Mouse (Mus musculus): Measurements from ENCODE around the gene Nrm. TPM values are rescaled to one million over a fixed set of nuclear protein-coding genes. Genes with fewer than 3 reads are reported as not detected.

Gene Nrm
- total RNA-seq, 1 experiment: 24.7 TPM

DNA sequence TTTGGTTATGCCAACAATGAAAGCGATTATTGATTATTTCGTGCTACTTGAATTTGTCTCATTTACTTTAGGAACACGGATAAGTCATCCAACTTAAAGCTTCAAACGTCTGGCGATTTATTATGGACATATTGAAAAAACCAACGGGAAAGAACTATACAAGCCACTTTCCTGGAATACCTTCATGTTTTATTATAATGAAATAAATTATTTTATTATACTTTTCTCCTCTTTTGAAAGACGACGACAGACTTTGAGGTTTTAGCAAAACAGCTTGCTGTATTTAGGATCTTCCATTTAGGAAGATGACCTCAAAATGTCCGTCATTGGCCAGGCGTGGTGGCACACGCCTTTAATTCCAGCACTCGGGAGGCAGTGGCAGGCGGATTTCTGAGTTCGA lies 20.6 kb upstream of the Nrm start:
- no peak overlapping the region; the same call in 1 of the 2 replicates for H3K9ac ChIP-seq (ENCODE audit: insufficient read depth, low read depth, low read length, poor library complexity, severe bottlenecking)
- TF ChIP-seq MAFK (IDR thresholded peaks at IDR 0.05; ENCODE audit: insufficient read depth, low read depth, low read length) (no peak), CHD2 (IDR thresholded peaks at IDR 0.05; ENCODE audit: low read depth, low read length) (no peak), ZNF384 (IDR thresholded peaks at IDR 0.05; ENCODE audit: low read depth, low read length) (no peak), ZC3H11A (IDR thresholded peaks at IDR 0.05; ENCODE audit: borderline replicate concordance, low read depth, low read length) (no peak), HCFC1 (IDR thresholded peaks at IDR 0.05; ENCODE audit: borderline replicate concordance, insufficient read depth, low read length) (no peak)
- in situ Hi-C loops (cut with MboI; ENCODE audit: low sequenced_read_pairs in 2 of 2, unreplicated experiment in 2 of 2): no loop called here
- H3K36me3 ChIP-seq (ENCODE audit: control insufficient read depth, insufficient read depth, low read length, poor library complexity, severe bottlenecking): peaks cover 18% of the 10 kb centered on the region
- peak overlapping the region; percentile 34; the same call in 1 of the 2 replicates for H3K27ac ChIP-seq (ENCODE audit: insufficient read depth, low read depth, low read length, poor library complexity, severe bottlenecking)
- H3K4me3 ChIP-seq (ENCODE audit: insufficient read depth in 1 of 2, low read depth in 1 of 2, low read length in 2 of 2, poor library complexity in 1 of 2, severe bottlenecking in 1 of 2): peak overlapping the region; percentile 54 to 63; a peak in 3 of 4 replicates
- no peaks in the 10 kb centered on the region for H3K9me3 ChIP-seq (ENCODE audit: control insufficient read depth, insufficient read depth, low read depth, low read length)
- H3K4me1 ChIP-seq (ENCODE audit: control insufficient read depth in 2 of 2, insufficient read depth in 2 of 2, low read length in 2 of 2, poor library complexity in 1 of 2): peaks cover under 1 to 13% of the 10 kb centered on the region in 2 experiments
- no peak for DNase-seq (ENCODE audit: low read depth, low spot score)

DNA sequence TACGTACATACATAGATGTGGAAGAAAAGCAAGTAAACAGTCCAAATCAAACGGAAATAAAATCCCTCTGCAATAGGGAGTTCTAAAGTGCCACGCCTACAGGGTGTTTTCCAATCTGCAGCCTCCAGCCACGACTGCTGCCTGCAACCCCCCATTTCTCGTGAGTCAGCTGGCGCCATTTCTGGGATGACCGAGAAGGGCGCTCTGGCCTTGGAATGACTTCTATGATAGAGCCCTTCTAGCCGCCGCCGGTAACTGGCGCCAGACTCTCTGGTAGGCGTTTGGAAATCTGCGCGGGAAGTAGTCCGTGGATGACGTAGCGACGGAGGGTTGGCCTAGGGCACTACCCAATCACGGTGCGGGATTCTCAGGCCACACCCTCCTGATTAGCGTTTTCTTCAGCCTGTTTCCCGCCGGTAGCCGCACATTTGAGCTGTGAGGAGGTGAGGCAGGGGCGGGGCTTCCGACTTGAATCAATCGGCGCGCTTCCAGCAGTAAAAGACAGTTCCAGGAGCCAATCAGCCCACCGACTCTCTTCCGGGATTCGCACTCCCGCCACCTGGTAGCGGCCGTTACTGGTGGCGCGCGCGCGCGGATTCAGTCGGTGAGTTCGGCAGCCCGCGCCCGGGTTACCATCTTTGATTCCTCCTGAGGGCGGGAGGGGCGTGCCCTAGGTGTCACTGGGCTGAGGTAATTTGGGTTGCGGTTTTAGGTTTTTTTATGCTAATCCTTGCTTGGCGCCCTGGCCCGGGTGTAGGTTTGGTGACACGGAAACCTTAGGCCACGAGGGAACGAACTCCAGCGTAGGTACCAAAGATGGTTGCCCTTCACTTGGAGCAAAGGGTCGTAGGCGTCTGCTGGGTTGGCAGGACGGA lies 19.8 kb upstream of the Nrm start, which contains the start of gene Mdc1:
TSS of gene Mdc1 (plus strand) at position 440 of the 875 bp plus-strand sequence.
- Histone ChIP-seq H3K4me1 (ENCODE audit: control insufficient read depth in 2 of 2, insufficient read depth in 2 of 2, low read length in 2 of 2, poor library complexity in 1 of 2) (peaks cover 0 to 13% of the 10 kb centered on the region in 2 experiments; a peak in 3 of 4 replicates), H3K4me3 (ENCODE audit: insufficient read depth in 1 of 2, low read depth in 1 of 2, low read length in 2 of 2, poor library complexity in 1 of 2, severe bottlenecking in 1 of 2) (peak within 1 kb of the TSS; percentile 76 to 77), H3K9ac (ENCODE audit: insufficient read depth, low read depth, low read length, poor library complexity, severe bottlenecking) (peak within 1 kb of the TSS; percentile 84), H3K9me3 (ENCODE audit: control insufficient read depth, insufficient read depth, low read depth, low read length) (no peaks in the 10 kb centered on the region), H3K36me3 (ENCODE audit: control insufficient read depth, insufficient read depth, low read length, poor library complexity, severe bottlenecking) (peaks cover 15% of the 10 kb centered on the region), H3K27ac (ENCODE audit: insufficient read depth, low read depth, low read length, poor library complexity, severe bottlenecking) (peak within 1 kb of the TSS; percentile 77)
- peak; percentile 100 for DNase-seq (ENCODE audit: low read depth, low spot score)
- TF ChIP-seq HCFC1 (IDR thresholded peaks at IDR 0.05; ENCODE audit: borderline replicate concordance, insufficient read depth, low read length): peak; percentile 73
- TF ChIP-seq ZC3H11A (IDR thresholded peaks at IDR 0.05; ENCODE audit: borderline replicate concordance, low read depth, low read length): no peak
- peak; percentile 62; the same call in 1 of the 2 replicates for TF ChIP-seq CHD2 (IDR thresholded peaks at IDR 0.05; ENCODE audit: low read depth, low read length)
- TF ChIP-seq ZNF384 (IDR thresholded peaks at IDR 0.05; ENCODE audit: low read depth, low read length): peak; percentile 90
- peak; percentile 78 for TF ChIP-seq MAFK (IDR thresholded peaks at IDR 0.05; ENCODE audit: insufficient read depth, low read depth, low read length)
- in situ Hi-C loops (cut with MboI; ENCODE audit: low sequenced_read_pairs in 2 of 2, unreplicated experiment in 2 of 2): no loop called here

DNA sequence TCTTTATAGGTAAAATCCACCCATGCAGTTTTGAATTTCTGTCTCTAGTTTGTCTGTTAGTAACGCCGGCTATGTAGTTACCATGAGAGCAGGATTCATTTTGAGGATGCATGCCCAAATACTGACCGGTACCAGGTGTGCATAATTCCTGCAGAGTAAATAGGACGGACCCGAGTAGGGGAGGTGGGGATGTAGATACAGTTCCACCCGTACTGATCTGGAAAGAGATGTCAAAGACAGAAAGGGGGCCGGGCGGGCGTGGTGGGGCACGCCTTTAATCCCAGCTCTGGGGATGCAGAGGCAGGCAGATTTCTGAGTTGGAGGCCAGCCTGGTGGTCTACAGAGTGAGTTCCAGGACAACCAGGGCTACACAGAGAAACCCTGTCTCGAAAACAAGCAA lies 19.1 kb upstream of the Nrm start:
- H3K36me3 ChIP-seq (ENCODE audit: control insufficient read depth, insufficient read depth, low read length, poor library complexity, severe bottlenecking): peaks cover 9% of the 10 kb centered on the region
- in situ Hi-C loops (cut with MboI; ENCODE audit: low sequenced_read_pairs in 2 of 2, unreplicated experiment in 2 of 2): no loop called here
- H3K4me3 ChIP-seq (ENCODE audit: insufficient read depth in 1 of 2, low read depth in 1 of 2, low read length in 2 of 2, poor library complexity in 1 of 2, severe bottlenecking in 1 of 2): peak overlapping the region; percentile 76 to 77
- TF ChIP-seq MAFK (IDR thresholded peaks at IDR 0.05; ENCODE audit: insufficient read depth, low read depth, low read length): no peak
- no peak for TF ChIP-seq ZC3H11A (IDR thresholded peaks at IDR 0.05; ENCODE audit: borderline replicate concordance, low read depth, low read length)
- no peak for TF ChIP-seq ZNF384 (IDR thresholded peaks at IDR 0.05; ENCODE audit: low read depth, low read length)
- TF ChIP-seq HCFC1 (IDR thresholded peaks at IDR 0.05; ENCODE audit: borderline replicate concordance, insufficient read depth, low read length): no peak
- TF ChIP-seq CHD2 (IDR thresholded peaks at IDR 0.05; ENCODE audit: low read depth, low read length): no peak
- H3K9me3 ChIP-seq (ENCODE audit: control insufficient read depth, insufficient read depth, low read depth, low read length): no peaks in the 10 kb centered on the region
- H3K9ac ChIP-seq (ENCODE audit: insufficient read depth, low read depth, low read length, poor library complexity, severe bottlenecking): peak overlapping the region; percentile 84
- DNase-seq (ENCODE audit: low read depth, low spot score): no peak
- peak overlapping the region; percentile 77 for H3K27ac ChIP-seq (ENCODE audit: insufficient read depth, low read depth, low read length, poor library complexity, severe bottlenecking)
- H3K4me1 ChIP-seq (ENCODE audit: control insufficient read depth in 2 of 2, insufficient read depth in 2 of 2, low read length in 2 of 2, poor library complexity in 1 of 2): peaks cover 0 to 13% of the 10 kb centered on the region in 2 experiments; a peak in 3 of 4 replicates

DNA sequence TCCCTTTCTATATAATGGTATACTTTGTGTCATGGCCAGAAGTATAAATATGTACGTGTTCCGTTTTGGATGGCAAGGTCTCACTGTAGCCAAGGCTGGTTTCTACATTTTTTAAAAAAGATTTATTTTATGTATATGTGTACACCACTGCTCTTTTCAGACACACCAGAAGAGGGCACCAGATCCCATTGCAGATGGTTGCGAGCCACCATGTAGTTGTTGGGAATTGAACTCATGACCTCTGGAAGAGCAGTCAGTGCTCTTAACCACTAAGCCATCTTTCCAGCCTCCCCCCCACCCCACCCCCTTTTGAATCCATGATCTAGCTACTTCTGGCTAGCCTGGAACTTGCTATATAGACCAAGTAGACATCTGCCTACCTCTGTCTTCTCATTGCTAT lies 17.6 kb upstream of the Nrm start:
- no peak for DNase-seq (ENCODE audit: low read depth, low spot score)
- Histone ChIP-seq H3K9ac (ENCODE audit: insufficient read depth, low read depth, low read length, poor library complexity, severe bottlenecking) (no peak overlapping the region), H3K4me3 (ENCODE audit: insufficient read depth in 1 of 2, low read depth in 1 of 2, low read length in 2 of 2, poor library complexity in 1 of 2, severe bottlenecking in 1 of 2) (no peak overlapping the region)

More for the DNA sequence above, 17.6 kb upstream of the Nrm start:
- Histone ChIP-seq H3K27ac (ENCODE audit: insufficient read depth, low read depth, low read length, poor library complexity, severe bottlenecking) (no peak overlapping the region), H3K36me3 (ENCODE audit: control insufficient read depth, insufficient read depth, low read length, poor library complexity, severe bottlenecking) (peaks cover 23% of the 10 kb centered on the region), H3K9me3 (ENCODE audit: control insufficient read depth, insufficient read depth, low read depth, low read length) (no peaks in the 10 kb centered on the region), H3K4me1 (ENCODE audit: control insufficient read depth in 2 of 2, insufficient read depth in 2 of 2, low read length in 2 of 2, poor library complexity in 1 of 2) (peaks cover 0 to 13% of the 10 kb centered on the region in 2 experiments; a peak in 3 of 4 replicates)
- in situ Hi-C loops (cut with MboI; ENCODE audit: low sequenced_read_pairs in 2 of 2, unreplicated experiment in 2 of 2): no loop called here
- TF ChIP-seq ZC3H11A (IDR thresholded peaks at IDR 0.05; ENCODE audit: borderline replicate concordance, low read depth, low read length) (no peak), MAFK (IDR thresholded peaks at IDR 0.05; ENCODE audit: insufficient read depth, low read depth, low read length) (no peak), HCFC1 (IDR thresholded peaks at IDR 0.05; ENCODE audit: borderline replicate concordance, insufficient read depth, low read length) (no peak), ZNF384 (IDR thresholded peaks at IDR 0.05; ENCODE audit: low read depth, low read length) (no peak), CHD2 (IDR thresholded peaks at IDR 0.05; ENCODE audit: low read depth, low read length) (no peak)
